Mouse (Mus musculus) cerebellum, adult 2 months (tissue): Measurements from ENCODE around the gene Siglecg. TPM values are rescaled to one million over a fixed set of nuclear protein-coding genes. Genes with fewer than 3 reads are reported as not detected.

Experiments used
- DNase-seq, 2 experiments: peaks; one replicate each; pipeline ENCODE4 v3.0.0; 2021
- H3K27ac ChIP-seq: fragments of 200-500 bp; 2 replicates; pipeline ENCODE4 v1.5.1; 2012; ENCODE audit warnings: low read length, control low read depth, inconsistent platforms; ENCODE audit not compliant: insufficient read depth
- H3K27me3 ChIP-seq: fragments of 200-500 bp; 2 replicates; pipeline ENCODE4 v1.6.1; 2012; ENCODE audit warnings: inconsistent platforms, mild to moderate bottlenecking, low read length, moderate library complexity; ENCODE audit not compliant: control insufficient read depth, insufficient read depth
- H3K4me1 ChIP-seq: fragments of 200-500 bp; 2 replicates; pipeline ENCODE4 v1.6.1; 2011; ENCODE audit warnings: low read length; ENCODE audit not compliant: control insufficient read depth, insufficient read depth
- H3K4me3 ChIP-seq: fragments of 200-500 bp; replicated peaks from 2 replicates; pipeline ENCODE3; 2011; ENCODE audit warnings: mild to moderate bottlenecking, low read depth, low read length, control low read depth; ENCODE audit not compliant: insufficient read depth
- CTCF ChIP-seq: fragments of 200-500 bp; IDR thresholded peaks from 2 replicates; pipeline ENCODE4 v1.5.1; 2011; ENCODE audit warnings: low read depth, mild to moderate bottlenecking, control low read depth, low read length, moderate library complexity, borderline replicate concordance; ENCODE audit not compliant: insufficient read depth
- POLR2A ChIP-seq: fragments of 200-500 bp; IDR thresholded peaks from 2 replicates; pipeline ENCODE4 v1.6.1; 2011; ENCODE audit warnings: low read length, control low read depth, borderline replicate concordance; ENCODE audit not compliant: insufficient read depth
- WGBS: fragments of 180-500 bp; shearing (Covaris S2); methylation state at CpG from one replicate; pipeline ENCODE4 v1.1.7; 2018; 5-methylcytosine and 5-hydroxymethylcytosine counted together
- polyA plus RNA-seq: library from polyadenylated mRNA; depleted of rRNA; stranded (reverse); fragments of >200 nt; gene quantifications from 2 replicates; pipeline ENCODE4 v1.2.3, GENCODE M21; 2012

The Siglecg gene
- polyA plus RNA-seq, 1 experiment = 0.52 TPM

GRCm38 (mm10) chr7:43443917-43444293 is 35.9 kb downstream of the Siglecg start, which contains the start of the genes Etfb and Gm45233:
TSS of gene Etfb (plus strand) at chr7:43444083.
TSS of gene Gm45233 (plus strand) at chr7:43444128.
- Histone ChIP-seq H3K27ac (peak within 1 kb of the TSS; percentile 72), H3K27me3 (no peaks in the 10 kb centered on the region), H3K4me3 (peak within 1 kb of the TSS; percentile 86), H3K4me1 (no peaks in the 10 kb centered on the region)
- WGBS = under 1% methylated on average over 27 of the region's 27 CpGs
- TF ChIP-seq POLR2A (peak; percentile 88), CTCF (no peak)
- DNase-seq = peak; percentile 94 to 98

- TF ChIP-seq POLR2A = no peak
- no peak for TF ChIP-seq CTCF
- 66% methylated on average over 4 of the region's 4 CpGs for WGBS
- no peaks in the 10 kb centered on the region for H3K27me3 ChIP-seq
- no peak overlapping the region for H3K27ac ChIP-seq
- no peak overlapping the region for H3K4me3 ChIP-seq
- DNase-seq = no peak
- no peaks in the 10 kb centered on the region for H3K4me1 ChIP-seq
These were observed 39.8 kb downstream of the Siglecg start for GRCm38 (mm10) chr7:43447801-43448200.

GRCm38 (mm10) chr7:43448246-43448645 is 40.2 kb downstream of the Siglecg start:
- no peak for DNase-seq
- 92% methylated on average over 3 of the region's 3 CpGs for WGBS
- Histone ChIP-seq H3K4me1 (no peaks in the 10 kb centered on the region), H3K4me3 (no peak overlapping the region), H3K27ac (no peak overlapping the region), H3K27me3 (no peaks in the 10 kb centered on the region)
- TF ChIP-seq POLR2A = no peak
- TF ChIP-seq CTCF = no peak

GRCm38 (mm10) chr7:43449811-43450210 is 41.8 kb downstream of the Siglecg start:
- H3K4me3 ChIP-seq = no peak overlapping the region
- H3K4me1 ChIP-seq = no peaks in the 10 kb centered on the region
- no peak for DNase-seq
- H3K27me3 ChIP-seq = no peaks in the 10 kb centered on the region
- WGBS = 98% methylated on average over 2 of the region's 2 CpGs
- TF ChIP-seq POLR2A = no peak
- TF ChIP-seq CTCF = no peak
- H3K27ac ChIP-seq = no peak overlapping the region

GRCm38 (mm10) chr7:43451726-43452125 is 43.7 kb downstream of the Siglecg start:
- no peak for DNase-seq
- no peaks in the 10 kb centered on the region for H3K27me3 ChIP-seq
- no peaks in the 10 kb centered on the region for H3K4me1 ChIP-seq
- no peak overlapping the region for H3K4me3 ChIP-seq
- TF ChIP-seq CTCF (no peak), POLR2A (no peak)
- WGBS = 93% methylated on average over 11 of the region's 11 CpGs
- no peak overlapping the region for H3K27ac ChIP-seq

- no peak for DNase-seq
- Histone ChIP-seq H3K27ac (no peak overlapping the region), H3K4me3 (no peak overlapping the region), H3K27me3 (no peaks in the 10 kb centered on the region), H3K4me1 (no peaks in the 10 kb centered on the region)
- TF ChIP-seq POLR2A = no peak
- WGBS = 39% methylated on average over 4 of the region's 4 CpGs
These were observed 44.6 kb downstream of the Siglecg start for GRCm38 (mm10) chr7:43452609-43453008.

GRCm38 (mm10) chr7:43453599-43454355 is 45.8 kb downstream of the Siglecg start:
- H3K27ac ChIP-seq = no peak overlapping the region
- H3K4me1 ChIP-seq = no peaks in the 10 kb centered on the region
- H3K27me3 ChIP-seq = no peaks in the 10 kb centered on the region
- TF ChIP-seq CTCF (no peak), POLR2A (no peak)
- DNase-seq = no peak
- H3K4me3 ChIP-seq = no peak overlapping the region
- 81% methylated on average over 14 of the region's 14 CpGs for WGBS

GRCm38 (mm10) chr7:43454371-43454770 is 46.4 kb downstream of the Siglecg start:
- DNase-seq = no peak
- Histone ChIP-seq H3K4me1 (no peaks in the 10 kb centered on the region), H3K27me3 (no peaks in the 10 kb centered on the region), H3K4me3 (no peak overlapping the region), H3K27ac (no peak overlapping the region)
- no peak for TF ChIP-seq POLR2A
- WGBS = 92% methylated on average over 6 of the region's 6 CpGs

GRCm38 (mm10) chr7:43462851-43463250 is 54.8 kb downstream of the Siglecg start, which contains the start of gene Vsig10l:
TSS of gene Vsig10l (plus strand) at chr7:43463151.
- Histone ChIP-seq H3K4me1 (peaks cover 5% of the 10 kb centered on the region; the same call in 1 of the 2 replicates), H3K27ac (no peak within 1 kb of the TSS)

More at GRCm38 (mm10) chr7:43462851-43463250, 54.8 kb downstream of the Siglecg start, which contains the start of gene Vsig10l:
- no peak within 1 kb of the TSS for H3K4me3 ChIP-seq
- WGBS = 61% methylated on average over 4 of the region's 4 CpGs
- no peak for TF ChIP-seq POLR2A
- TF ChIP-seq CTCF = no peak
- DNase-seq = no peak
- no peaks in the 10 kb centered on the region for H3K27me3 ChIP-seq
